Mouse (Mus musculus): ENCODE measurements around the gene Pilra. TPM values are rescaled to one million over a fixed set of nuclear protein-coding genes. Genes with fewer than 3 reads are reported as not detected.
"Not testable (repeated sequence)": the region's sequence is repeated elsewhere in the genome, so short reads cannot be mapped to it uniquely, and the experiment has no call there.

Gene Pilra
- polyA plus RNA-seq, 1 experiment from 2014 or later = 0.22 TPM

- H3K27ac ChIP-seq; H3K4me3 ChIP-seq (replicated peaks); H3K9ac ChIP-seq; H3K9me3 ChIP-seq; H3K36me3 ChIP-seq (replicated peaks); H3K4me2 ChIP-seq; H3K4me1 ChIP-seq; ATAC-seq (ENCODE audit: low FRiP score); H3K27me3 ChIP-seq: not testable (repeated sequence)
These were observed 1.0 kb upstream of the Pilra start for GRCm38 (mm10) chr5:137837110-137837509.

GRCm38 (mm10) chr5:137836611-137837010 lies 530 bp upstream of the Pilra start:
- Histone ChIP-seq H3K36me3 (replicated peaks) (no peaks in the 10 kb centered on the region), H3K9me3 (no peaks in the 10 kb centered on the region), H3K4me1 (no peaks in the 10 kb centered on the region), H3K27me3 (no peaks in the 10 kb centered on the region), H3K4me3 (replicated peaks) (no peak overlapping the region), H3K9ac (no peak overlapping the region), H3K27ac (no peak overlapping the region), H3K4me2 (no peak overlapping the region)
- no peak for ATAC-seq (ENCODE audit: low FRiP score)

GRCm38 (mm10) chr5:137833500-137833899 lies 2.6 kb downstream of the Pilra start:
- ATAC-seq (ENCODE audit: low FRiP score) = no peak
- no peaks in the 10 kb centered on the region for H3K9me3 ChIP-seq
- WGBS = 58% methylated on average over 4 of the region's 4 CpGs

GRCm38 (mm10) chr5:137831506-137831905 lies 4.6 kb downstream of the Pilra start:
- no peaks in the 10 kb centered on the region for H3K36me3 ChIP-seq (replicated peaks)

More at GRCm38 (mm10) chr5:137833500-137833899, 2.6 kb downstream of the Pilra start:
- Histone ChIP-seq H3K27ac (no peak overlapping the region), H3K4me1 (no peaks in the 10 kb centered on the region), H3K9ac (no peak overlapping the region), H3K27me3 (no peaks in the 10 kb centered on the region), H3K4me2 (no peak overlapping the region), H3K36me3 (replicated peaks) (no peaks in the 10 kb centered on the region), H3K4me3 (replicated peaks) (no peak overlapping the region)

GRCm38 (mm10) chr5:137831106-137831505 lies 5.0 kb downstream of the Pilra start:
- H3K9me3 ChIP-seq = no peaks in the 10 kb centered on the region
- no peak overlapping the region for H3K4me2 ChIP-seq
- H3K9ac ChIP-seq = no peak overlapping the region
- no peak overlapping the region for H3K4me3 ChIP-seq (replicated peaks)
- no peaks in the 10 kb centered on the region for H3K4me1 ChIP-seq
- no peak for ATAC-seq (ENCODE audit: low FRiP score)
- no peak overlapping the region for H3K27ac ChIP-seq
- 94% methylated on average over 4 of the region's 4 CpGs for WGBS
- H3K36me3 ChIP-seq (replicated peaks) = no peaks in the 10 kb centered on the region
- no peaks in the 10 kb centered on the region for H3K27me3 ChIP-seq

More at GRCm38 (mm10) chr5:137831506-137831905, 4.6 kb downstream of the Pilra start:
- no peak for ATAC-seq (ENCODE audit: low FRiP score)
- no peak overlapping the region for H3K4me3 ChIP-seq (replicated peaks)
- no peaks in the 10 kb centered on the region for H3K4me1 ChIP-seq
- no peaks in the 10 kb centered on the region for H3K27me3 ChIP-seq
- no peak overlapping the region for H3K4me2 ChIP-seq
- WGBS = 77% methylated on average over 4 of the region's 6 CpGs
- no peak overlapping the region for H3K9ac ChIP-seq
- no peaks in the 10 kb centered on the region for H3K9me3 ChIP-seq
- H3K27ac ChIP-seq = no peak overlapping the region

- Histone ChIP-seq H3K9ac (no peak overlapping the region), H3K4me2 (no peak overlapping the region), H3K4me1 (no peaks in the 10 kb centered on the region), H3K27me3 (no peaks in the 10 kb centered on the region), H3K27ac (no peak overlapping the region), H3K4me3 (replicated peaks) (no peak overlapping the region), H3K9me3 (no peaks in the 10 kb centered on the region), H3K36me3 (replicated peaks) (no peaks in the 10 kb centered on the region)
- no peak for ATAC-seq (ENCODE audit: low FRiP score)
- WGBS = 85% methylated on average over 7 of the region's 7 CpGs
These were observed 5.8 kb downstream of the Pilra start for GRCm38 (mm10) chr5:137830238-137830637.

- Histone ChIP-seq H3K4me3 (replicated peaks) (no peak overlapping the region), H3K36me3 (replicated peaks) (no peaks in the 10 kb centered on the region), H3K4me1 (no peaks in the 10 kb centered on the region), H3K27me3 (no peaks in the 10 kb centered on the region), H3K4me2 (no peak overlapping the region), H3K9me3 (no peaks in the 10 kb centered on the region), H3K9ac (no peak overlapping the region), H3K27ac (no peak overlapping the region)
- WGBS = 83% methylated on average over 6 of the region's 6 CpGs
- no peak for ATAC-seq (ENCODE audit: low FRiP score)
These were observed 7.4 kb downstream of the Pilra start for GRCm38 (mm10) chr5:137828694-137829093.

- Histone ChIP-seq H3K4me2 (no peak overlapping the region), H3K9ac (no peak overlapping the region), H3K4me1 (no peaks in the 10 kb centered on the region), H3K27me3 (no peaks in the 10 kb centered on the region), H3K9me3 (no peaks in the 10 kb centered on the region), H3K4me3 (replicated peaks) (no peak overlapping the region), H3K36me3 (replicated peaks) (no peaks in the 10 kb centered on the region), H3K27ac (no peak overlapping the region)
- no peak for ATAC-seq (ENCODE audit: low FRiP score)
- 67% methylated on average over 7 of the region's 7 CpGs for WGBS
These were observed 9.7 kb downstream of the Pilra start for GRCm38 (mm10) chr5:137826421-137826820.

- Histone ChIP-seq H3K27me3 (no peaks in the 10 kb centered on the region), H3K9ac (no peak overlapping the region), H3K4me2 (no peak overlapping the region), H3K36me3 (replicated peaks) (no peaks in the 10 kb centered on the region), H3K9me3 (no peaks in the 10 kb centered on the region), H3K27ac (no peak overlapping the region), H3K4me3 (replicated peaks) (no peak overlapping the region), H3K4me1 (no peaks in the 10 kb centered on the region)
- no peak for ATAC-seq (ENCODE audit: low FRiP score)
- 81% methylated on average over 2 of the region's 2 CpGs for WGBS
These were observed 10.1 kb downstream of the Pilra start for GRCm38 (mm10) chr5:137825971-137826370.

GRCm38 (mm10) chr5:137825030-137825429 lies 11.1 kb downstream of the Pilra start:
- no peak overlapping the region for H3K4me3 ChIP-seq (replicated peaks)
- H3K9ac ChIP-seq = no peak overlapping the region
- no peaks in the 10 kb centered on the region for H3K27me3 ChIP-seq
- no peaks in the 10 kb centered on the region for H3K36me3 ChIP-seq (replicated peaks)
- ATAC-seq (ENCODE audit: low FRiP score) = no peak
- H3K27ac ChIP-seq = no peak overlapping the region
- WGBS = 93% methylated on average over 3 of the region's 3 CpGs
- H3K4me1 ChIP-seq = no peaks in the 10 kb centered on the region
- H3K4me2 ChIP-seq = no peak overlapping the region
- H3K9me3 ChIP-seq = no peaks in the 10 kb centered on the region

- Histone ChIP-seq H3K4me2 (no peak overlapping the region), H3K4me3 (replicated peaks) (no peak overlapping the region), H3K9ac (no peak overlapping the region), H3K27ac (no peak overlapping the region), H3K4me1 (no peaks in the 10 kb centered on the region), H3K9me3 (no peaks in the 10 kb centered on the region), H3K36me3 (replicated peaks) (no peaks in the 10 kb centered on the region), H3K27me3 (no peaks in the 10 kb centered on the region)
- 91% methylated on average over 6 of the region's 6 CpGs for WGBS
- ATAC-seq (ENCODE audit: low FRiP score) = no peak
These were observed 12.5 kb downstream of the Pilra start for GRCm38 (mm10) chr5:137823455-137824045.

- 85% methylated on average over 1 of the region's 1 CpGs for WGBS
- no peak for ATAC-seq (ENCODE audit: low FRiP score)
- no peak overlapping the region for H3K4me3 ChIP-seq (replicated peaks)
These were observed 13.5 kb downstream of the Pilra start for GRCm38 (mm10) chr5:137822602-137823001.

GRCm38 (mm10) chr5:137822126-137822525 lies 14.0 kb downstream of the Pilra start:
- 75% methylated on average over 4 of the region's 4 CpGs for WGBS
- no peaks in the 10 kb centered on the region for H3K9me3 ChIP-seq
- no peaks in the 10 kb centered on the region for H3K36me3 ChIP-seq (replicated peaks)
- no peak overlapping the region for H3K27ac ChIP-seq
- H3K27me3 ChIP-seq = no peaks in the 10 kb centered on the region
- no peak overlapping the region for H3K4me2 ChIP-seq
- H3K4me3 ChIP-seq (replicated peaks) = no peak overlapping the region
- H3K4me1 ChIP-seq = no peaks in the 10 kb centered on the region
- H3K9ac ChIP-seq = no peak overlapping the region
- ATAC-seq (ENCODE audit: low FRiP score) = no peak

More at GRCm38 (mm10) chr5:137822602-137823001, 13.5 kb downstream of the Pilra start:
- Histone ChIP-seq H3K27me3 (no peaks in the 10 kb centered on the region), H3K4me2 (no peak overlapping the region), H3K9ac (no peak overlapping the region), H3K36me3 (replicated peaks) (no peaks in the 10 kb centered on the region), H3K4me1 (no peaks in the 10 kb centered on the region), H3K27ac (no peak overlapping the region), H3K9me3 (no peaks in the 10 kb centered on the region)

Measured in forebrain, embryonic 12.5 days (tissue).